Comparison of ENCODE assay signal across 11 mouse cellular contexts in the genomic region with DNA sequence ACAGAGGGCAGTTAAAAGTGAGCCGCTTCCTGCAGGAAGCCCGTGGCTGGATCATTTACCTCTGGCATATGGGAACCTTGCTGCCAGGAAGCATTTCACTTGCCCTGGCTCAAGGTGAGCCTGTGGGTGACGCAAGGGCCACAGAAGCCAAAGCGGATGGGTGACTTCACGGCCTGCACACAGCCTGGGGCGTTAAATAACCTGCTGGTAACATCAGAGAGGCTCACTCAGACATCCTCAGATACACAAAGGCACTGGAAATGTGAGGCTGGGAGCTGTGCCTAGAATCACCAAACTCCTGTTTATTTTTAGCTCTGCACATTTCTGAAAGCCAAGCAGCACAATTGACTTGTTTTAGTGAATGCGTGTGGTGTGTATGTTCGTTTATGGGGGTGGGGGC. TPM values are rescaled to one million over a fixed set of nuclear protein-coding genes. Genes with fewer than 3 reads are reported as not detected.
A peak's percentile ranks its signal among the peaks of the same experiment; 100 is the strongest.
DNase-seq lines count a peak whose midpoint lies in the region; ATAC-seq and TF ChIP-seq lines count a peak whose summit lies in the region.
"Had no signal": no experiment of that assay in that cellular context is flagged by ENCODE, and none has a peak within 500 bp of the region (broad histone marks: within the 10 kb centered on the region; RNA-seq: fewer than 3 reads in every experiment).

No protein-coding gene starts in this region.

- peak; percentile 58 for DNase-seq in gastrocnemius, adult 2 months
- DNase-seq in gastrocnemius, postnatal 25 days = no peak
- DNase-seq in 416B (ENCODE audit: low read depth) (peak; percentile 18), Patski (ENCODE audit: low read depth, low spot score) (no peak)
- no peak for DNase-seq in heart, embryonic 10.5 days (ENCODE audit: low spot score)
- DNase-seq in urinary bladder, postnatal 4 days (ENCODE audit: low spot score in 2 of 2) = no peak
- DNase-seq in spleen, postnatal 4 days (ENCODE audit: low spot score in 2 of 2) = no peak
- DNase-seq: adrenal gland, postnatal 25 days had no signal

- WGBS in heart, embryonic 10.5 days = 71% methylated on average over 8 of the region's 8 CpGs

- in situ Hi-C loops in Patski (cut with MboI; ENCODE audit: low pct_unique_long_range_greater_than_20kb) = no loop called here

- no peak overlapping the region for H3K4me3 ChIP-seq in gastrocnemius, adult 2 months
- no peak overlapping the region for H3K4me3 ChIP-seq in heart, embryonic 10.5 days
- H3K4me3 ChIP-seq: embryonic facial prominence, embryonic 12.5 days had no signal

- ATAC-seq in Patski = peak; percentile 47

- CTCF ChIA-PET in Patski (lab: Charles Lee) = interaction anchor here (1.7 kb wide), 1 partner anchor 20 kb away, joined by 5 read pairs; no protein-coding TSS in a partner anchor

- H3K27me3 ChIP-seq in Patski = no peaks in the 10 kb centered on the region
- H3K27me3 ChIP-seq in heart, embryonic 10.5 days (ENCODE audit: insufficient read depth, poor library complexity, severe bottlenecking) = no peaks in the 10 kb centered on the region
- H3K27me3 ChIP-seq: embryonic facial prominence, embryonic 12.5 days had no signal

- intact Hi-C loops in gastrocnemius, adult 2 months (cut with DNase I) = no loop called here

- peak overlapping the region; percentile 46 for H3K27ac ChIP-seq in gastrocnemius, adult 2 months
- peak overlapping the region; percentile 59; the same call in 1 of the 2 replicates for H3K27ac ChIP-seq in heart, embryonic 10.5 days
- H3K27ac ChIP-seq: embryonic facial prominence, embryonic 12.5 days; liver, embryonic 14.5 days had no signal

- POLR2A ChIA-PET in Patski (lab: Charles Lee) = no interaction called here

- H3K4me1 ChIP-seq in heart, embryonic 10.5 days = peaks cover 41% of the 10 kb centered on the region
- H3K4me1 ChIP-seq: embryonic facial prominence, embryonic 12.5 days had no signal

- no peaks in the 10 kb centered on the region for H3K9me3 ChIP-seq in heart, embryonic 10.5 days
- H3K9me3 ChIP-seq: embryonic facial prominence, embryonic 12.5 days had no signal

- TF ChIP-seq CTCF in gastrocnemius, adult 2 months (IDR thresholded peaks at IDR 0.05) = no peak
- TF ChIP-seq CTCF in Patski (IDR thresholded peaks at IDR 0.05) = no peak

- peaks cover 18% of the 10 kb centered on the region for H3K36me3 ChIP-seq in heart, embryonic 10.5 days
- H3K36me3 ChIP-seq: G1E had no signal

RNA-seq across cellular contexts. Expression of a gene that starts 23.6 kb away (rescaled TPM):
- total RNA-seq in gastrocnemius, adult 2 months (2021) = 10 to 100 TPM; 21.4 to 31.0 TPM
- total RNA-seq in gastrocnemius, postnatal 25 days (2021) = 10 to 100 TPM; 12.6 to 19.4 TPM
- 31.4 TPM for polyA plus RNA-seq in Patski (2021)
- polyA plus RNA-seq in heart, embryonic 10.5 days (2016; fragmentation: Nextera tagmentation; extraction: Ambion mirVana) = 1.8 and 1.9 TPM in 2 replicates
- polyA plus RNA-seq: G1E had no signal

Comparison
In these comparisons a context has a peak if more than half of its experiments do, and no peak if none do; other contexts are left out.
1. DNase-seq: peak in gastrocnemius, adult 2 months (single experiment) and 416B (single experiment); none in gastrocnemius, postnatal 25 days (single experiment), Patski (single experiment), heart, embryonic 10.5 days (single experiment), urinary bladder, postnatal 4 days (0 of 2) and spleen, postnatal 4 days (0 of 2).